Mouse (Mus musculus): Measurements from ENCODE around the gene BC030870.

DNA sequence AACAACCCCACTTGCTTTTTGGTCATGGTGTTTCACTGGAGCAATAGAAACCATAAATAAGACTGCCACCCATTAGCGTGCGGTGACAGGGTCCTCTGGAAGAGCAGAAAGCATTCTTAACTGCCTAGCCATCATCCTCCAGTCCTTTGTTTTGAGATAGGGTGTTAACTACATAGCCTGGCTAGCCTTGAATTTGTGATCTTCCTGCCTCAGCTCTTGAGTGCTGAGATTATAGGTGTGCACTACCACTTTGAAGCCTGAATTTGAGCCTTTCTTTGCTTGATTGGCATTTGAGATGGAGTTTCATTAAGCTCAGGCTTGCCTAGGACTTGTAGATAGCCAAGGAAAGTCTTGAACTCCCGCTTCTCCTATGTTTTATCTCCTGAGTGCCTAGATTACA is 75.8 kb downstream of the BC030870 start:
- TF ChIP-seq CTCF (IDR thresholded peaks at IDR 0.05; ENCODE audit: borderline replicate concordance, insufficient read depth, low read length) (no peak), POLR2A (IDR thresholded peaks at IDR 0.05; ENCODE audit: low read depth, low read length) (no peak)
